Mouse (Mus musculus) thymus, adult 2 months (tissue): Measurements from ENCODE around the gene Ift122.

ENCODE experiments used
- CTCF ChIP-seq: fragments of 200-500 bp; IDR thresholded peaks from 2 replicates; pipeline ENCODE4 v1.5.1; 2012; ENCODE audit warnings: mild to moderate bottlenecking, control low read depth, low read length, moderate library complexity, borderline replicate concordance; ENCODE audit not compliant: control insufficient read depth, poor library complexity, insufficient read depth; ENCODE audit errors: extremely low read depth
- POLR2A ChIP-seq: fragments of 200-500 bp; IDR thresholded peaks from 2 replicates; pipeline ENCODE4 v1.6.1; 2012; ENCODE audit warnings: mild to moderate bottlenecking, low read length, control low read depth, moderate library complexity; ENCODE audit not compliant: control insufficient read depth, poor library complexity, insufficient read depth; ENCODE audit errors: extremely low read depth

GRCm38 (mm10) chr6:115926416-115926815 lies 73.1 kb downstream of the Ift122 start:
- TF ChIP-seq CTCF = no peak
- no peak for TF ChIP-seq POLR2A
